Mouse (Mus musculus): ENCODE results near the gene Psme1.

Gene Psme1

DNA sequence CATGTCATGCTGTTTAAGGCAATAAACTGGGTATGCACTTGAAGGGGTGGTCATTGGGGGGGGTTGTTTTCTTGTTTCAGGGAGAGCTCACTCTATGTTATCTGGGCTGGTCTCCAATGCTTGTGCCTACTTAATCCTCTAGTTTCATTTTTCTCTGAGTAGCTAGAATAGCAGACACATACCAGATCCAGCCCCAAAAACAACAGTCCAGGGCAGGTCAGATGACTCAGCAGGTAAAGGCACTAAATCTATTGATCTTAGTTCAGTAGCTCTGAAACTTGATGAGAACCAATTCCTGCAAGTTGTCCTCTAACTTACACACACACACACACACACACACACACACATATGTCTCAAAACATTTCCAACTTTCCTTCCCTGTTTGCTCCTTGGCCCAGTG lies 6.2 kb upstream of the Psme1 start:
- no peak for DNase-seq

DNA sequence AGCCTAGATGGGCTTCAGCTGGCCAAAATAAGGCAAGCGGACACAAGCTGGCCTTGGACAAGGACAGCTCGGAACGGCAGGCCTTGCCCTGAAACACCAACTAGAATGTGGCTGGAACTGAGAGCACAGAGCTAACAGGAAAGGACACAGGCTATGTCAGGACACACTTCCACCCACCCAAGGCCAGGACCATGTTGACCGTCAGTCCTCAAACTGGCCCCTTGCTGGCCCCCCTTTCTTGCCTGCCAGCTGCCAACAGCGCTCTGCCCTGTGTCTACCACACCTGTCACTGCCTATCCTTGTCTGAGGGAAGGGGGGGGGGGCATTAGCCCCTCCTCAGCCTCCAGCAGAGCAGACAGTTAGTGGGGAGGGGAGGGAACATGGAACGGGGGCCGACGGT lies 2.6 kb upstream of the Psme1 start, which contains the start of gene Fitm1:
Gene Fitm1 (plus strand): TSS at position 316 of the 400 bp plus-strand sequence.
- no peak for DNase-seq

DNA sequence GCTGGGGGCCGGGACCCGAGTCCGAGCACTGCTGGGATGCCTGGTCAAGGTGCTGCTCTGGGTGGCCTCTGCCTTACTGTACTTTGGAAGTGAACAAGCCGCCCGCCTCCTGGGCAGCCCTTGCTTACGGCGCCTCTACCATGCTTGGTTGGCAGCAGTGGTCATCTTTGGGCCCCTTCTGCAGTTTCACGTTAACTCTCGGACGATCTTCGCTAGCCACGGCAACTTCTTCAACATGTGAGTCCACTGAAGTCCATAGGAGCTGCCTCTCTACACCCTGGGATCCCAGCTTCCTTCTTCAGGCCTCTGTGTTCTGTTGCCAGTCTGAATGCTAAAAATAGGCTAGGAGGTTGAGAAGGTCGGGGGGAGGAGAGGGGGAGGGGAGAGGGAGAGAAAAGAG lies 2.2 kb upstream of the Psme1 start:
- DNase-seq: no peak

GRCm38 (mm10) chr14:55576376-55576775 lies 1.5 kb upstream of the Psme1 start:
- DNase-seq: no peak

GRCm38 (mm10) chr14:55578668-55579269 lies 846 bp downstream of the Psme1 start:
- no peak for DNase-seq

DNA sequence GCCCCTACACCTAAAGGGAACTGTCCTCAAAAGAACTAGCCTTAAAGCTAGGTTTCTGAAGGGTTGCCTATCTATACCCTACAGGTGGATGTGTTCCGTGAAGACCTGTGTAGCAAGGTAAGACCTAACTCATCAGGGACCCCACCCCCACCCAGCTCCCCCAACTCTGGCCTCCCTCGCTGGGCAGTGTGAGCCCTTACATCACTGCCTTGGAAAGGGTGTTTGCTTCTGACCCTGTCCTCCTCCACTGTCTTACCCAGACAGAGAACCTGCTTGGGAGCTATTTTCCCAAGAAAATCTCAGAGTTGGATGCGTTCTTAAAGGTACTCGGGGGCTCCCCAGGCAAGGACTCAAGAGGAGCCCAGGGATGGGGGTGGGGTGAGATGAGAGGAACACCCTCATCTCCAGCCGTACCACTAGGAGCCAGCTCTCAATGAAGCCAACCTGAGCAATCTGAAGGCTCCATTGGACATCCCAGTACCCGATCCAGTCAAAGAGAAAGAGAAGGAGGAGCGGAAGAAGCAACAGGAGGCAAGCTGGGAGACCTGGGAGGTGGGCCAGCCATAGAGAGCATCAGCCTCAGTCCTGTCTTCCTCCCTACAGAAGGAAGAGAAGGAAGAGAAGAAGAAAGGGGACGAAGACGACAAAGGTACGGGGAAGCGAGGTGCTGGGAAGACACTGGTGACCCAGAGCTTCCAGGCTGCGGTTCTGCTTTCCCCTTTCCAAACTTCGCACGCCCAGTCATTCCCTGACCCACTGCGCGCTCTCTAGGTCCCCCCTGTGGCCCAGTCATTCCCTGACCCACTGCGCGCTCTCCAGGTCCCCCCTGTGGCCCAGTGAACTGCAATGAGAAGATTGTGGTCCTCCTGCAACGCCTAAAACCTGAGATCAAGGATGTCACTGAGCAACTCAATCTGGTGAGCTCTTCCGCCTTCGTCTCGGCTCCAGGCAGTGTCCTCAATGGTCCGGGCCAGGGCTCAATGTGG lies 1.9 kb downstream of the Psme1 start:
- no peak for DNase-seq

DNA sequence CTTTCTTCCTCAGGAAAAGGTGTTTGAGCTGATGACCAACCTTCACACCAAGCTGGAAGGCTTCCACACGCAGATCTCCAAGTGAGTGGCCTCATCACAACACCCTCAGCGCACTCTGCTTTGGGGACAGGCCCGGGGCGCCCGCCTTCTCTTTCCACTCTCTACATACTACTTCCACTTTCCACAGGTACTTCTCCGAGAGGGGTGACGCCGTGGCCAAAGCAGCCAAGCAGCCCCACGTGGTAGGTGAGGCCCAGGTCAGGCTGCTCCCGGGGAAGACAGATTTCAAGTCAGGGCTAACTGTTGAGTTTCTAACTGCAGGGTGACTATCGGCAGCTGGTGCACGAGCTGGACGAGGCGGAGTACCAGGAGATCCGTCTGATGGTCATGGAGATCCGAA lies 2.8 kb downstream of the Psme1 start:
- DNase-seq: no peak

- no peak for DNase-seq
These were observed 4.2 kb downstream of the Psme1 start for GRCm38 (mm10) chr14:55581981-55582681.

DNA sequence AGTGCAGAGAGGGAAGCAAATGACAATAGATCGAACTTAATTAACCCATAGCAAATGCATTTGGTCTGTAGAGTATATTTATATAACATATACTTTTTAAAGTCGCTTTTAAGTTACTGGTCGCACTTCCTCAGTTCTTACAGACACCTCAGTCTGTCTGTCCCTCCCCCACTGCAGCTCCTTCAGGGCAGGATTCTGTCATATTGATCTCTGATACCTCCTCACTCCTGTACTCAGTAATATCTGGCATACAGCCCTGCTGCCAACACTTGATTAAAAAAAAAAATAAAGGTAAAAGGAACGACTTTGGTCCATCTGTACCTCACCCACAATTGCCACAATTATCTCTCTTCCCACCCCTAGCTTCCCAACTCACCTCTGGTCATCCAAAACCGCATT lies 6.4 kb downstream of the Psme1 start:
- no peak for DNase-seq

GRCm38 (mm10) chr14:55584702-55585565 lies 7.0 kb downstream of the Psme1 start, which contains the start of gene Emc9:
Gene Emc9 (minus strand): TSS chr14:55585302.
- peak; percentile 34 to 48 for DNase-seq

- no peak for DNase-seq
These were observed 7.6 kb downstream of the Psme1 start for GRCm38 (mm10) chr14:55585566-55585960.

GRCm38 (mm10) chr14:55586149-55586548 lies 8.2 kb downstream of the Psme1 start:
- DNase-seq: no peak

DNA sequence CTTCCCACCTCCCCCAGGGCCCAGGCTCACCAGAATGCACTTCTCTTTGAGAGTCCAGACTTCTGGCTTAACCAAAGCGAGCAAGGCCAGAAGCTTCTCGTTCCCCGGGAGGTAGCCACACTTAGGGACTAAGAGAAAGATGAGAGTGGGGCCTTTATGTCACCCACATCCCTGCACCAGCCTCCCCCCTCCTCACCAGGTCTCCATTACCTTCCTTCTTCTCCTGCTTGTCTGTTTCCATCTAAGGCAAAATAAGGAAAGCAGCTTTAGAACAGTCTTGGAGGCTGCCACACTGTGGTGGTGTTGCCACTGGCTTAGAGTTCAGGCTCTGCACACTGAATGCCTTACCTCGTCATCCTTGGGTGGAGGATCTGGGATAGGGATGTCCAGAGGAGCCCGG lies 11.3 kb downstream of the Psme1 start:
- no peak for DNase-seq

- no peak for DNase-seq
These were observed 12.0 kb downstream of the Psme1 start for GRCm38 (mm10) chr14:55589771-55590448.

DNA sequence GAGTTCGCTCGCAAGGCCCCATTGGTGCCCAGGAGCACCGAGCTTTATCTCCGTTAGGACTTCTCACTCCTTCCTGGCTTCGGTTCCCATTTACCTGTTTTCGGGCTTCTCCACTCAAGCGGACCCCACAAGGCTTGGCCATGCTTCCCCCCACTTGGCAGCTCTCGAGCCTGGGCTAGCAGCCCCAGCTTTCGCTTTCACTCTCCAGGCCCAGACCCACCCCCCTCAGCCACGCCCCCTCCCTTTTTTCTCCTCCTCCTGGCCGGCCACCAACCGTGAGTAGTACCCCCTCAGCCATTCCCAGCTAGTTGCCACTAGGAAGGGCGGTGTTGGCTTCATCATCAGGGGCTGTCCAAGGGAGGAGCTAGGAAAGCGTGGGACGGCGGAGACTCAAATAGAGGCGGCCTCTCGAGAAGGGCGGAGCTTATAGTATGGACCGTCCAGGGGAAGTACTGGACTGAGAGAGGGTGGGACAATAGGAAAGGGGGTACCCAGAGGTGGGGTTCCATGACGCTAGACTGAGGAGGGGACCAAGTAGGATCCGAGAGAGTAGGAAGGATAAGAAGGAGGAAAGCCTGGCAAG lies 12.9 kb downstream of the Psme1 start, which contains the start of gene Psme2:
Gene Psme2 (minus strand): TSS at position 366 of the 583 bp plus-strand sequence.
- peak; percentile 68 to 81 for DNase-seq

DNA sequence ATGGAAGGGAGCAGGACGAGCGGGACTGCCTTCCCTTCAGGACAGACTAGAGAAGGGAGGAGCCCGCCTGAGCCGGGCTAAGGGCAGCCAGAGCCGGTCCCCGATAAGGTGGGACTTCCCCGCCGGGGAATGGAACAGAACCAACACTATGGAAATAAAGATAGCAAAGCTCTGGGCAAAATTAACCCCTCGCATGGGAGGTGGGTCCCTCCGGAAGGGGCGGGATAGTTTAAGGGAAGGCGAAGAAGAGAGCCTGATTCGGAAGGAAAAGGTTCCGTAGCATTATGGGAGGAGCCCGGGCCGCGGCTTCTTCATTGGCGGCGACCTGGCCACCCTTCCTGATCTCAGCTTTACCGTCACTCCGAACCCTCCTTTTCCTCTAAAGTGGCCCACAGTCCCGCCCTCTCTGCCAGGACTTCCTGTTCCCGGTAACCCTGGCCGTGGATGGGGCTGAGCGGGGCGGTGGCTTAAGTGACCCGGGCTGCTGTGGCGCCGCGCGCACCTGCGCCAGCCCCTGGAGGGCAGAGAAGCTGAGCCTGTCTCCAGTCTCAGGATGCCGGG lies 13.5 kb downstream of the Psme1 start, which contains the start of gene Rnf31:
Gene Rnf31 (plus strand): TSS at position 378 of the 561 bp plus-strand sequence.
- DNase-seq: peak; percentile 87 to 91

GRCm38 (mm10) chr14:55592226-55592625 lies 14.3 kb downstream of the Psme1 start:
- DNase-seq: no peak

DNA sequence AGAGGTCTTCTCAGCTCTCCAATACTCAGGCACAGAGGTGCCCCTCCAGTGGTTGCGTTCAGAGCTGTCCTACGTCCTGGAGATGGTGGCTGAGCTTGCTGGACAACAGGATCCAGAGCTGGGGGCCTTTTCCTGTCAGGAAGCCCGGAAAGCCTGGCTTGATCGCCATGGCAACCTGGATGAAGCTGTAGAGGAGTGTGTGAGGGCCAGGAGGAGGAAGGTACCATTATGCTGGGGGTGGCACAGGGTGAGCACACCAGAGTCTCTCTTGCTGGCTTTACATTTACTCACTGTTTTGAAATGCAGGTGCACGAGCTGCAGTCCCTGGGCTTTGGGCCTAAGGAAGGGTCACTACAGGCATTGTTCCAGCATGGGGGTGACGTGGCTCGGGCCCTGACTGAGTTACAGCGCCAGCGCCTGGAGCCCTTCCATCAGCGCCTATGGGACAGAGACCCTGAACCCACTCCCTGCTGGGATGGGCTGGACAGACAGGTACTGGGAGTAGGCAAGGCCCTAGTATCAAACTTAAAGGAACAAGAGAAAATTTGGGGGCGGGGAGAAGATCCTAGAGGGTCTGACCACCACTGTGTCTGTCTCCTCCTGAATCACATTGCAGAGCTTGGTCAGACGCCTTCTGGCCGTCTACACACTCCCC lies 18.2 kb downstream of the Psme1 start:
- DNase-seq: no peak

DNA sequence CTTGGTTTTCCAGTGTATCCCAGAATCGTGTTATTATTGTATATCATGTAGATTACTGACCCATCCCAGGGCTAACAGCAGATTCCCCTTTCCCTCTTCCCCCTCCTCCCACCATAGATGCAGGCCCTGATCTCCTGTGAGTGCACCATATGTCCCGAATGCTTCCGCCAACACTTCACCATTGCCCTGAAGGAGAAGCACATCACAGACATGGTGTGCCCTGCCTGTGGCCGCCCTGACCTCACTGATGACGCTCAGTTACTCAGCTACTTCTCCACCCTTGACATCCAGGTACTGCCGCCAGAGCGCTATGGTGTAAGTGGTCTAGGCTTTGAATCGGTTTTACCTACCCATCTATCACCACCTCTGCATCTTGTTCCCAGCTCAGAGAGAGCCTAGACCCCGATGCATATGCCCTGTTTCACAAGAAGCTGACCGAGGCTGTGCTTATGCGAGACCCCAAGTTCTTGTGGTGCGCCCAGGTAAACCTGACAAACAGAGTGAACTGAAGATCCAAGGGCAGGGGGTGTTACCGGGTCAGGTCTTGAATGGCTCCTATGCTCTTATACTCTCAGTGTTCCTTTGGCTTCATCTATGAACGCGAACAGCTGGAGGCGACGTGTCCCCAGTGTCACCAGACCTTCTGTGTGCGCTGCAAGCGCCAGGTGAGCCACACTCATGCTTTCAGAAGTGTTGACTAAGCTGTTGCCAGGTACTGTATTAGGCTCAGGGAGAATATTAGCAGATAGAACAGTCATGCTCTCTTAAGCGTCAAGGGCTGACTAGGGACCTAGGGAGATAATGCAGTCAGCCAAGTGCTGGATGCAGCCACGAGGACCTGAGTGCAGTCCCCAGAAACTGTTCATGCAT lies 20.8 kb downstream of the Psme1 start:
- DNase-seq: no peak

Measured in thymus, adult 18-20 months (tissue).